Mouse (Mus musculus) limb, embryonic 11.5 days (tissue): ENCODE results near the gene Dcaf6. TPM values are rescaled to one million over a fixed set of nuclear protein-coding genes. Genes with fewer than 3 reads are reported as not detected.
A peak's percentile ranks its signal among the peaks of the same experiment; 100 is the strongest.
"Not testable (repeated sequence)": the region's sequence is repeated elsewhere in the genome, so short reads cannot be mapped to it uniquely, and the experiment has no call there.

Experiments used
- ATAC-seq: fragments of 200-750 bp; cut with Nextera tagmentation; 2 replicates; pipeline ENCODE4 v1.8.0; 2017; ENCODE audit warnings: low read depth; ENCODE audit not compliant: insufficient number of reproducible peaks, low FRiP score, low TSS enrichment
- DNase-seq: peaks from one replicate; pipeline ENCODE4 v3.0.0-alpha.2; 2015; ENCODE audit warnings: low spot score
- H3K27ac ChIP-seq: fragments of 300-500 bp; sonication (generic); replicated peaks from 2 replicates; pipeline ENCODE4 v1.5.1; 2014; ENCODE audit warnings: low read depth, mild to moderate bottlenecking, low read length
- H3K27me3 ChIP-seq: fragments of 300-500 bp; sonication (generic); 2 replicates; pipeline ENCODE4 v1.6.1; 2014; ENCODE audit warnings: mild to moderate bottlenecking, low read length, mixed read lengths; ENCODE audit not compliant: control insufficient read depth, insufficient read depth
- H3K36me3 ChIP-seq: fragments of 300-500 bp; sonication (generic); 2 replicates; pipeline ENCODE4 v1.6.1; 2014; ENCODE audit warnings: mild to moderate bottlenecking, low read length, moderate library complexity, mixed read lengths; ENCODE audit not compliant: control insufficient read depth, insufficient read depth
- H3K4me1 ChIP-seq: fragments of 300-500 bp; sonication (generic); 2 replicates; pipeline ENCODE4 v1.6.1; 2014; ENCODE audit warnings: low read length, mixed read lengths; ENCODE audit not compliant: control insufficient read depth, insufficient read depth
- H3K4me2 ChIP-seq: fragments of 300-500 bp; sonication (generic); 2 replicates; pipeline ENCODE4 v1.6.1; 2014; ENCODE audit warnings: low read depth, mild to moderate bottlenecking, moderate library complexity; ENCODE audit not compliant: severe bottlenecking
- H3K4me3 ChIP-seq: fragments of 300-500 bp; sonication (generic); 2 replicates; pipeline ENCODE4 v1.5.1; 2014; ENCODE audit warnings: low read depth, low read length
- H3K9ac ChIP-seq: fragments of 300-500 bp; sonication (generic); 2 replicates; pipeline ENCODE4 v1.6.1; 2014; ENCODE audit warnings: mild to moderate bottlenecking, low read length
- H3K9me3 ChIP-seq: fragments of 300-500 bp; sonication (generic); 2 replicates; pipeline ENCODE4 v1.6.1; 2016; ENCODE audit warnings: low read length; ENCODE audit not compliant: control insufficient read depth
- WGBS: fragments of 180-500 bp; shearing (Covaris S2); extraction: QIAGEN DNeasy Blood & Tissue Kit; methylation state at CpG from one replicate; pipeline ENCODE4 v1.1.7; 2014; 5-methylcytosine and 5-hydroxymethylcytosine counted together
- polyA plus RNA-seq: library from polyadenylated mRNA; unstranded; fragments of >200 nt; fragmentation: Nextera tagmentation; extraction: Ambion mirVana; gene quantifications from 2 replicates; pipeline ENCODE4 v1.2.1, GENCODE M21; 2014

The Dcaf6 gene
- polyA plus RNA-seq, 1 experiment from 2014 or later = 10.2 TPM

- no peak for DNase-seq
- H3K27me3 ChIP-seq = no peaks in the 10 kb centered on the region
- H3K4me2 ChIP-seq = no peak overlapping the region
- 49% methylated on average over 2 of the region's 2 CpGs for WGBS
- no peak overlapping the region for H3K9ac ChIP-seq
- H3K27ac ChIP-seq = no peak overlapping the region
- no peaks in the 10 kb centered on the region for H3K4me1 ChIP-seq
- H3K4me3 ChIP-seq = no peak overlapping the region
- no peaks in the 10 kb centered on the region for H3K9me3 ChIP-seq
- ATAC-seq = no peak
- H3K36me3 ChIP-seq = no peaks in the 10 kb centered on the region
These were observed 103.9 kb downstream of the Dcaf6 start for GRCm38 (mm10) chr1:165356347-165356746.

- no peak for DNase-seq
- Histone ChIP-seq H3K9ac (no peak overlapping the region), H3K27me3 (no peaks in the 10 kb centered on the region), H3K4me1 (0 out of 2 replicates have a peak, but pooled peaks cover 3% of the 10 kb centered on the region), H3K27ac (no peak overlapping the region), H3K9me3 (no peaks in the 10 kb centered on the region), H3K4me3 (no peak overlapping the region), H3K36me3 (no peaks in the 10 kb centered on the region), H3K4me2 (no peak overlapping the region)
- no peak for ATAC-seq
These were observed 111.6 kb downstream of the Dcaf6 start for GRCm38 (mm10) chr1:165348627-165349026.

- H3K4me1 ChIP-seq = 0 out of 2 replicates have a peak, but pooled peaks cover 3% of the 10 kb centered on the region
- DNase-seq (no peak), ATAC-seq (peak; percentile 60; the same call in 1 of the 2 replicates)
- no peak overlapping the region for H3K4me2 ChIP-seq
- no peaks in the 10 kb centered on the region for H3K36me3 ChIP-seq
- no peak overlapping the region for H3K27ac ChIP-seq
- H3K27me3 ChIP-seq = no peaks in the 10 kb centered on the region
- no peaks in the 10 kb centered on the region for H3K9me3 ChIP-seq
- WGBS = 40% methylated on average over 4 of the region's 4 CpGs
- no peak overlapping the region for H3K4me3 ChIP-seq
- H3K9ac ChIP-seq = no peak overlapping the region
These were observed 115.8 kb downstream of the Dcaf6 start for GRCm38 (mm10) chr1:165344453-165344852.

GRCm38 (mm10) chr1:165342126-165342525, 118.1 kb downstream of the Dcaf6 start:
- Histone ChIP-seq H3K4me1 (0 out of 2 replicates have a peak, but pooled peaks cover 3% of the 10 kb centered on the region), H3K4me3 (no peak overlapping the region), H3K9ac (no peak overlapping the region), H3K36me3 (no peaks in the 10 kb centered on the region), H3K27me3 (no peaks in the 10 kb centered on the region), H3K4me2 (no peak overlapping the region), H3K27ac (no peak overlapping the region), H3K9me3 (no peaks in the 10 kb centered on the region)
- no peak for DNase-seq
- WGBS = 72% methylated on average over 7 of the region's 7 CpGs
- ATAC-seq = no peak

GRCm38 (mm10) chr1:165332797-165333196, 127.5 kb downstream of the Dcaf6 start:
- no peaks in the 10 kb centered on the region for H3K27me3 ChIP-seq
- DNase-seq (no peak), ATAC-seq (no peak)
- 77% methylated on average over 3 of the region's 3 CpGs for WGBS
- no peaks in the 10 kb centered on the region for H3K9me3 ChIP-seq
- no peak overlapping the region for H3K4me3 ChIP-seq
- H3K9ac ChIP-seq = no peak overlapping the region
- H3K36me3 ChIP-seq = no peaks in the 10 kb centered on the region
- H3K4me2 ChIP-seq = no peak overlapping the region
- 0 out of 2 replicates have a peak, but pooled peaks cover 3% of the 10 kb centered on the region for H3K4me1 ChIP-seq
- H3K27ac ChIP-seq = no peak overlapping the region

- DNase-seq (no peak), ATAC-seq (no peak)
- no peaks in the 10 kb centered on the region for H3K9me3 ChIP-seq
- H3K4me3 ChIP-seq = no peak overlapping the region
- H3K4me2 ChIP-seq = no peak overlapping the region
- H3K4me1 ChIP-seq = 0 out of 2 replicates have a peak, but pooled peaks cover 6% of the 10 kb centered on the region
- H3K27ac ChIP-seq = no peak overlapping the region
- H3K27me3 ChIP-seq = no peaks in the 10 kb centered on the region
- H3K9ac ChIP-seq = no peak overlapping the region
- H3K36me3 ChIP-seq = no peaks in the 10 kb centered on the region
These were observed 129.4 kb downstream of the Dcaf6 start for GRCm38 (mm10) chr1:165330859-165331258.

- H3K36me3 ChIP-seq, H3K9ac ChIP-seq, H3K27ac ChIP-seq, H3K9me3 ChIP-seq, H3K4me1 ChIP-seq, ATAC-seq, H3K27me3 ChIP-seq, H3K4me3 ChIP-seq, H3K4me2 ChIP-seq, DNase-seq: not testable (repeated sequence)
- 92% methylated on average over 17 of the region's 17 CpGs for WGBS
These were observed 131.6 kb downstream of the Dcaf6 start for GRCm38 (mm10) chr1:165328384-165329289.

- no peak overlapping the region for H3K4me3 ChIP-seq
- WGBS = 23% methylated on average over 5 of the region's 5 CpGs
- 0 out of 2 replicates have a peak, but pooled peaks cover 6% of the 10 kb centered on the region for H3K4me1 ChIP-seq
- H3K27ac ChIP-seq = no peak overlapping the region
- H3K4me2 ChIP-seq = no peak overlapping the region
- no peaks in the 10 kb centered on the region for H3K9me3 ChIP-seq
- H3K36me3 ChIP-seq = no peaks in the 10 kb centered on the region
- peak; percentile 53 for DNase-seq
- H3K9ac ChIP-seq = no peak overlapping the region
- ATAC-seq = peak; percentile 83; the same call in 1 of the 2 replicates
- no peaks in the 10 kb centered on the region for H3K27me3 ChIP-seq
These were observed 132.4 kb downstream of the Dcaf6 start for GRCm38 (mm10) chr1:165327831-165328230.
